Mouse (Mus musculus) limb, embryonic 14.5 days (tissue): Measurements from ENCODE around the gene Scgb3a1. TPM values are rescaled to one million over a fixed set of nuclear protein-coding genes. Genes with fewer than 3 reads are reported as not detected.

ENCODE experiments used
- ATAC-seq: fragments of 200-750 bp; cut with Nextera tagmentation; 2 replicates; pipeline ENCODE4 v1.8.0; 2017; ENCODE audit warnings: low read depth, moderate number of reproducible peaks, moderate TSS enrichment; ENCODE audit not compliant: low FRiP score
- DNase-seq: peaks from one replicate; pipeline ENCODE4 v3.0.0-alpha.2; 2015; ENCODE audit warnings: low spot score
- H3K27ac ChIP-seq: fragments of 300-500 bp; sonication (generic); replicated peaks from 2 replicates; pipeline ENCODE4 v1.5.1; 2014; ENCODE audit warnings: low read depth, mild to moderate bottlenecking, low read length, moderate library complexity, mixed read lengths
- H3K27me3 ChIP-seq: fragments of 300-500 bp; sonication (generic); 2 replicates; pipeline ENCODE4 v1.6.1; 2014; ENCODE audit warnings: low read length, mixed read lengths; ENCODE audit not compliant: control insufficient read depth, insufficient read depth
- H3K36me3 ChIP-seq: fragments of 300-500 bp; sonication (generic); 2 replicates; pipeline ENCODE4 v1.6.1; 2014; ENCODE audit warnings: mild to moderate bottlenecking, low read length, moderate library complexity, mixed read lengths; ENCODE audit not compliant: control insufficient read depth, insufficient read depth
- H3K4me1 ChIP-seq: fragments of 300-500 bp; sonication (generic); 2 replicates; pipeline ENCODE4 v1.6.1; 2014; ENCODE audit warnings: antibody characterized with exemption, low read length, mixed read lengths; ENCODE audit not compliant: control insufficient read depth, insufficient read depth
- H3K4me2 ChIP-seq: fragments of 300-500 bp; sonication (generic); replicated peaks from 2 replicates; pipeline ENCODE4 v1.6.1; 2014; ENCODE audit warnings: low read depth, mild to moderate bottlenecking, low read length, moderate library complexity; ENCODE audit not compliant: severe bottlenecking
- H3K4me3 ChIP-seq: fragments of 300-500 bp; sonication (generic); replicated peaks from 2 replicates; pipeline ENCODE4 v1.5.1; 2014; ENCODE audit warnings: low read length
- H3K9ac ChIP-seq: fragments of 300-500 bp; sonication (generic); 2 replicates; pipeline ENCODE4 v1.6.1; 2014; ENCODE audit warnings: mild to moderate bottlenecking, low read depth, low read length, moderate library complexity; ENCODE audit not compliant: severe bottlenecking
- H3K9me3 ChIP-seq: fragments of 300-500 bp; sonication (generic); 2 replicates; pipeline ENCODE4 v1.6.1; 2016; ENCODE audit warnings: low read length; ENCODE audit not compliant: control insufficient read depth
- POLR2A ChIP-seq: fragments of 200-500 bp; IDR thresholded peaks from 2 replicates; pipeline ENCODE4 v1.8.0; 2012; ENCODE audit warnings: inconsistent platforms, mild to moderate bottlenecking, moderate library complexity, borderline replicate concordance; ENCODE audit not compliant: insufficient read depth, insufficient read length; ENCODE audit errors: extremely low read depth
- WGBS: fragments of 180-500 bp; shearing (Covaris S2); extraction: QIAGEN DNeasy Blood & Tissue Kit; methylation state at CpG from one replicate; pipeline ENCODE4 v1.1.7; 2014; 5-methylcytosine and 5-hydroxymethylcytosine counted together
- polyA plus RNA-seq, 2 experiments: library from polyadenylated mRNA; depleted of rRNA in 1 of 2; stranded (reverse) in 1 of 2; unstranded in 1 of 2; fragments of >200 nt; fragmentation: Nextera tagmentation in 1 of 2; extraction: Ambion mirVana in 1 of 2; gene quantifications; 2 replicates each; pipeline versions ENCODE4 v1.2.1 to v1.2.3; 2012 to 2014

Scgb3a1 gene
- polyA plus RNA-seq, 2 experiments, result not detected

GRCm38 (mm10) chr11:49625863-49626262, 37.5 kb upstream of the Scgb3a1 start:
- 65% methylated on average over 15 of the region's 15 CpGs for WGBS

GRCm38 (mm10) chr11:49626748-49627147, 36.7 kb upstream of the Scgb3a1 start:
- TF ChIP-seq POLR2A, result no peak
- 75% methylated on average over 8 of the region's 8 CpGs for WGBS
- DNase-seq, result no peak
- no peak for ATAC-seq
- Histone ChIP-seq H3K36me3 (no peaks in the 10 kb centered on the region), H3K4me1 (no peaks in the 10 kb centered on the region), H3K9ac (no peak overlapping the region), H3K27me3 (no peaks in the 10 kb centered on the region), H3K9me3 (no peaks in the 10 kb centered on the region), H3K4me2 (no peak overlapping the region), H3K27ac (no peak overlapping the region), H3K4me3 (no peak overlapping the region)

More at GRCm38 (mm10) chr11:49625863-49626262, 37.5 kb upstream of the Scgb3a1 start:
- H3K4me1 ChIP-seq, result no peaks in the 10 kb centered on the region
- DNase-seq (no peak), ATAC-seq (no peak)
- H3K4me2 ChIP-seq, result no peak overlapping the region
- H3K9ac ChIP-seq, result no peak overlapping the region
- no peak for TF ChIP-seq POLR2A
- H3K4me3 ChIP-seq, result no peak overlapping the region
- H3K9me3 ChIP-seq, result no peaks in the 10 kb centered on the region
- no peak overlapping the region for H3K27ac ChIP-seq
- no peaks in the 10 kb centered on the region for H3K36me3 ChIP-seq
- no peaks in the 10 kb centered on the region for H3K27me3 ChIP-seq

GRCm38 (mm10) chr11:49631154-49631553, 32.3 kb upstream of the Scgb3a1 start:
- Histone ChIP-seq H3K27me3 (peaks cover 33% of the 10 kb centered on the region), H3K27ac (no peak overlapping the region), H3K4me2 (no peak overlapping the region), H3K9ac (no peak overlapping the region), H3K36me3 (no peaks in the 10 kb centered on the region), H3K9me3 (no peaks in the 10 kb centered on the region), H3K4me1 (peaks cover 3% of the 10 kb centered on the region; the same call in 1 of the 2 replicates), H3K4me3 (no peak overlapping the region)
- TF ChIP-seq POLR2A, result no peak
- ATAC-seq (no peak), DNase-seq (no peak)
- WGBS, result 25% methylated on average over 3 of the region's 3 CpGs

- Histone ChIP-seq H3K36me3 (no peaks in the 10 kb centered on the region), H3K4me2 (no peak overlapping the region), H3K4me1 (peaks cover 3% of the 10 kb centered on the region; the same call in 1 of the 2 replicates), H3K9me3 (no peaks in the 10 kb centered on the region), H3K27ac (no peak overlapping the region), H3K9ac (no peak overlapping the region), H3K4me3 (no peak overlapping the region), H3K27me3 (peaks cover 44% of the 10 kb centered on the region)
- WGBS, result 80% methylated on average over 2 of the region's 2 CpGs
- no peak for TF ChIP-seq POLR2A
- ATAC-seq (no peak), DNase-seq (no peak)
Measured at GRCm38 (mm10) chr11:49632256-49632655, 31.2 kb upstream of the Scgb3a1 start.

GRCm38 (mm10) chr11:49634101-49634500, 29.3 kb upstream of the Scgb3a1 start:
- H3K4me2 ChIP-seq, result no peak overlapping the region; the same call in 1 of the 2 replicates
- ATAC-seq (no peak), DNase-seq (no peak)
- H3K27ac ChIP-seq, result no peak overlapping the region
- WGBS, result 4% methylated on average over 20 of the region's 22 CpGs
- H3K36me3 ChIP-seq, result no peaks in the 10 kb centered on the region
- no peak for TF ChIP-seq POLR2A
- peak overlapping the region; percentile 10; the same call in 1 of the 2 replicates for H3K4me3 ChIP-seq
- peaks cover 50% of the 10 kb centered on the region for H3K27me3 ChIP-seq
- no peaks in the 10 kb centered on the region for H3K9me3 ChIP-seq
- peaks cover 3% of the 10 kb centered on the region; the same call in 1 of the 2 replicates for H3K4me1 ChIP-seq
- no peak overlapping the region for H3K9ac ChIP-seq

GRCm38 (mm10) chr11:49635671-49636070, 27.7 kb upstream of the Scgb3a1 start:
- Histone ChIP-seq H3K9me3 (no peaks in the 10 kb centered on the region), H3K9ac (no peak overlapping the region), H3K4me3 (no peak overlapping the region), H3K4me1 (peaks cover 3% of the 10 kb centered on the region; the same call in 1 of the 2 replicates), H3K36me3 (no peaks in the 10 kb centered on the region), H3K27ac (no peak overlapping the region), H3K4me2 (no peak overlapping the region), H3K27me3 (peaks cover 50% of the 10 kb centered on the region)
- 58% methylated on average over 6 of the region's 6 CpGs for WGBS
- no peak for TF ChIP-seq POLR2A
- no peak for DNase-seq
- ATAC-seq, result no peak
